Mouse (Mus musculus) limb, embryonic 10.5 days (tissue): ENCODE data around the gene Ankrd36. TPM values are rescaled to one million over a fixed set of nuclear protein-coding genes. Genes with fewer than 3 reads are reported as not detected.

ENCODE experiments used
- DNase-seq: peaks from one replicate; pipeline ENCODE4 v3.0.0-alpha.2; 2017; ENCODE audit warnings: low spot score
- H3K27ac ChIP-seq: fragments of 300-500 bp; sonication (generic); 2 replicates; pipeline ENCODE4 v1.5.1; 2016; ENCODE audit warnings: mild to moderate bottlenecking
- H3K27me3 ChIP-seq: fragments of 300-500 bp; sonication (generic); 2 replicates; pipeline ENCODE4 v1.6.1; 2016; ENCODE audit warnings: low read depth, mild to moderate bottlenecking; ENCODE audit not compliant: poor library complexity, severe bottlenecking
- H3K36me3 ChIP-seq: fragments of 300-500 bp; sonication (generic); 2 replicates; pipeline ENCODE4 v1.6.1; 2016; ENCODE audit warnings: mild to moderate bottlenecking, moderate library complexity
- H3K4me1 ChIP-seq: fragments of 300-500 bp; sonication (generic); 2 replicates; pipeline ENCODE4 v1.6.1; 2016
- H3K4me3 ChIP-seq: fragments of 300-500 bp; sonication (generic); 2 replicates; pipeline ENCODE4 v1.5.1; 2016; ENCODE audit warnings: mild to moderate bottlenecking, moderate library complexity
- H3K9me3 ChIP-seq: fragments of 300-500 bp; sonication (generic); replicated peaks from 2 replicates; pipeline ENCODE4 v1.6.1; 2016; ENCODE audit warnings: mild to moderate bottlenecking
- WGBS: fragments of 180-500 bp; shearing (Covaris S2); methylation state at CpG from one replicate; pipeline ENCODE4 v1.1.7; 2016; 5-methylcytosine and 5-hydroxymethylcytosine counted together
- polyA plus RNA-seq: library from polyadenylated mRNA; unstranded; fragments of >200 nt; fragmentation: Nextera tagmentation; extraction: Ambion mirVana; gene quantifications from 2 replicates; pipeline ENCODE4 v1.2.1, GENCODE M21; 2016

Gene Ankrd36
- polyA plus RNA-seq, 1 experiment from 2014 or later = not detected

DNA sequence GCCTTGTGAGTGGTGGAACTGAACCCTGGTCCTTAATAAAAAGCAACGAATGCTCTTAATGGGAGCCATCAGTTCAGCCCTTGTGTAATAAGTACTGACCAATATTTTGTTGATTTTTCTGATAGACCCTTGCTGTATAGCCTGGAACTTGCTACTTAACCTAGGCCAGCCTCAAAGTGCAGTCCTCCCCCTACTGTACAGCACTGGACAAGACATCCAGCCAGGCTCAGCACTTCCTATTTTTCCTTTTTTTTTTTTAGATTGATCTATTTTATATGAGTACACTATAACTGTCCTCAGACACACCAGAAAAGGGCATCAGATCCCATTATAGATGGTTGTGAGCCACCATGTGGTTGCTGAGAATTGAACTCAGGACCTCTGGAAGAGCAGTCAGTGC is 133.9 kb downstream of the Ankrd36 start:
- peaks cover 16% of the 10 kb centered on the region for H3K4me1 ChIP-seq
- no peak overlapping the region for H3K4me3 ChIP-seq
- H3K9me3 ChIP-seq = no peaks in the 10 kb centered on the region
- H3K36me3 ChIP-seq = peaks cover 31% of the 10 kb centered on the region
- no peak for DNase-seq
- WGBS = 92% methylated on average over 1 of the region's 1 CpGs
- H3K27ac ChIP-seq = no peak overlapping the region
- no peaks in the 10 kb centered on the region for H3K27me3 ChIP-seq

DNA sequence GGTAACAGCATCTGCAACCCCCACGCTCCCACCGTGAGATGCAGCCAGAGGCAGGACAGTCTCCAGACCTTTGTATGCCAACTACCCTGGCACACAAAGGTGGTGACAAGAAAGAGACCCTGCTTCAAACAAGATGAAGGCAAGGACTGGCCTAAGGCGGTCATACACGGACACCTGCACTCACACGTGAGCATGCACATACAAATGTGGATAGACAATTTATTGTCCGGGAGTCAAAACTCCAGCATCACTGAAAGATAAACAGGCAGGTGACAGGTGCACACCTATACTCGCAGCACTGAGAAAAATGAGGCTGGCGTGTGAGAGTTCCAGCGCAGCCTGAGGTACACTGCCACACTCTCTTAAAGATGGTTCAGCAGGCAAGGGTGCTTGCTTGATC is 136.5 kb downstream of the Ankrd36 start:
- DNase-seq = no peak
- Histone ChIP-seq H3K27ac (no peak overlapping the region), H3K4me1 (peaks cover 16% of the 10 kb centered on the region), H3K36me3 (peaks cover 31% of the 10 kb centered on the region), H3K27me3 (no peaks in the 10 kb centered on the region), H3K4me3 (peak overlapping the region; percentile 92), H3K9me3 (no peaks in the 10 kb centered on the region)
- 96% methylated on average over 9 of the region's 9 CpGs for WGBS

DNA sequence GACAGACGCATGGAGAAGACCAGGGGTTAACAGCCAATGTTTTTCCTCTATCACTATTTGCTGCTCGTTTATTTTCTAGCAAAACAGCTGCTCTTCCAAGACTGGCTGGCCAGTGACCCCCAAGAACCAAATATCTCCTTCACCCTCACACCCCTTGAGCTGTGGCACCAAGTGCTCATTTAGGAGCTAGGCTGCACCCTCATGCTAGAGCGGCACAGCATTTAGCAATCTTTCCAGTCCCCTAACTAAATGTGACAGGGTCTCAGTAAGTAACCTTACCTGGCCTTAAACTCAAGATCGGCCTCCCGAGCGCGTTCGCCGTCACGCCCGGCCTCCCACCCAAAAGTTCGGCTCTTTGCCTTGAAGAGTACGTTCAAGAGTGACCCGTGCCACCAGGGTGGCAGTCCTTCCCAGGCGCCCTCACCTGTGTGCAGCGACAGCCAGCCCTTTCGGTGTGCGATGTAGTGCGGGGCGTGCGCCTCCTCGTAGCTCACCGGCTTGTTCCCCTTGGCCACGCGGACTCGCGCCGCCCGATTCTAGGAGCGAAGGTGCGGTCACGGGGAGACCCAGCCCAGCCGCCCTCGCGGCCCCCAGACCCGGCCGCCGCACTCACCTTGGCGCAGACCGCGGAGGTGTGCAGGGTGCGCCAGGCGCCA is 137.5 kb downstream of the Ankrd36 start:
- no peak for DNase-seq
- peaks cover 16% of the 10 kb centered on the region for H3K4me1 ChIP-seq
- WGBS = 2% methylated on average over 43 of the region's 43 CpGs

DNA sequence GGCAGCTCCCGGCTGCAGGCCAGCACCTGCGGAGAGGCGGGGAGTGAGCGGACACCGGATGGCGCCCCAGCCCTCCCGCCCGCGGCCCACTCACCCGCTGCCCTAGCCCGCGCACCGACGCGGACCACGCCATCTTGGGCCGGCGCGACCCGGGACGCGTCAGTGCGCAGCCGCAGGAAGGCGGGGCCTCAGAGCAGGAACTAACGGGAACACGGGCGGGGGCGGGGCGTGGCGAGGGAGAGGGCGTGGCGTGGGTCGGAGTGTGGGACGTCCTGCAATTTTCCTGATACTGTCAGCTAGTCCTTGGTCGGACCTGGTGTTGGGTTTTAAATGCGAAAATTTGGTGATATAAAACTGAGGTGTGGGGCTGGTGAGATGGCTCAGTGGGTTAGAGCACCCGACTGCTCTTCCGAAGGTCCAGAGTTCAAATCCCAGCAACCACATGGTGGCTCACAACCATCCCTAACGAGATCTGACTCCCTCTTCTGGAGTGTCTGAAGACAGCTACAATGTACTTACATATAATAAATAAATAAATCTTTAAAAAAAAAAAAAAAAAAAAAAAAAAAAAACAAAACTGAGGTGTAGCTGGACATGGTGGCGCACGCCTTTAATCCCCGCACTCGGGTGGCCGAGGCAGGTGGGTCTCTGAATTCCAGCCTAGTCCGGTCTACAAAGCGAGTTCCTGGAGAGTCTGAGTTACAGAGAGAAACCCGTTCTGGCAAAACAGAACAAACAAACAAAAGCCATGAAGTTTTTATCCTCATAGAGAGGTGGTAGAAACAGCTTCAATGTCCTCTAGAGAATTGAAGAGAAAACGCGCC is 138.3 kb downstream of the Ankrd36 start:
- H3K27me3 ChIP-seq = no peaks in the 10 kb centered on the region
- H3K36me3 ChIP-seq = peaks cover 28% of the 10 kb centered on the region
- peak; percentile 99 for DNase-seq
- peaks cover 16% of the 10 kb centered on the region for H3K4me1 ChIP-seq
- H3K27ac ChIP-seq = peak overlapping the region; percentile 94
- no peaks in the 10 kb centered on the region for H3K9me3 ChIP-seq
- 18% methylated on average over 50 of the region's 50 CpGs for WGBS
- H3K4me3 ChIP-seq = peak overlapping the region; percentile 92

More for the DNA sequence above, 137.5 kb downstream of the Ankrd36 start:
- H3K9me3 ChIP-seq = no peaks in the 10 kb centered on the region
- H3K36me3 ChIP-seq = peaks cover 31% of the 10 kb centered on the region
- H3K27me3 ChIP-seq = no peaks in the 10 kb centered on the region
- H3K4me3 ChIP-seq = peak overlapping the region; percentile 92
- peak overlapping the region; percentile 94 for H3K27ac ChIP-seq

DNA sequence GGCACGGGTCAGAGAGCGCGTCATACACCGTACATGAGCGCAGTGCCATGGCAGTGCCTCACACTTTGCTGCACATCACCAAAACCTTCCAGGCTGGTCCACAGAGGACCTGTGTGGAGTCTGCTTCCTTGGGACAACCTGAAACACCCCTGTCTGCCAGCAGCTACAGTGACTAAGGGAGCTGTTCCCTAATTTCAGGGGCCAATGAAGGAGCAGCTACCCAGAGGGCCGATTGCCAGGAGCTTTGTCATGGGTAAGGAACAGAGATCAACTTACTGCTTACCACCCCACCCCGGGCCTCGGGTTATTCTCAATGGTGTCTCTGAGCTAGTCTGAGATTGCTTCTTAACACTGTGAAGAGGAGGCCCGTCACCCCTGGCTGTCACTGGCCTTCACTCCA is 145.7 kb downstream of the Ankrd36 start:
- Histone ChIP-seq H3K27ac (no peak overlapping the region), H3K4me1 (no peaks in the 10 kb centered on the region), H3K9me3 (no peaks in the 10 kb centered on the region), H3K27me3 (no peaks in the 10 kb centered on the region), H3K4me3 (no peak overlapping the region), H3K36me3 (peaks cover 41% of the 10 kb centered on the region)
- WGBS = 91% methylated on average over 9 of the region's 9 CpGs
- DNase-seq = peak; percentile 21

- WGBS = 80% methylated on average over 14 of the region's 14 CpGs
- H3K36me3 ChIP-seq = peaks cover 41% of the 10 kb centered on the region
- DNase-seq = peak; percentile 17
Measured at GRCm38 (mm10) chr11:5715630-5716105, 146.2 kb downstream of the Ankrd36 start, which contains the start of gene Mrps24. TSS of gene Mrps24 (minus strand) at chr11:5715680.

GRCm38 (mm10) chr11:5716246-5716645 is 146.8 kb downstream of the Ankrd36 start:
- DNase-seq = peak; percentile 20
- WGBS = 88% methylated on average over 11 of the region's 11 CpGs
- H3K27ac ChIP-seq = no peak overlapping the region
- H3K27me3 ChIP-seq = no peaks in the 10 kb centered on the region
- H3K4me3 ChIP-seq = no peak overlapping the region
- H3K36me3 ChIP-seq = peaks cover 41% of the 10 kb centered on the region
- no peaks in the 10 kb centered on the region for H3K9me3 ChIP-seq
- H3K4me1 ChIP-seq = no peaks in the 10 kb centered on the region

More at GRCm38 (mm10) chr11:5715630-5716105, 146.2 kb downstream of the Ankrd36 start, which contains the start of gene Mrps24:
- H3K27me3 ChIP-seq = no peaks in the 10 kb centered on the region
- H3K9me3 ChIP-seq = no peaks in the 10 kb centered on the region
- no peaks in the 10 kb centered on the region for H3K4me1 ChIP-seq
- H3K27ac ChIP-seq = no peak within 1 kb of the TSS
- no peak within 1 kb of the TSS for H3K4me3 ChIP-seq

GRCm38 (mm10) chr11:5716938-5717705 is 147.6 kb downstream of the Ankrd36 start:
- peak; percentile 25 for DNase-seq
- Histone ChIP-seq H3K36me3 (peaks cover 47% of the 10 kb centered on the region), H3K4me1 (no peaks in the 10 kb centered on the region)

DNA sequence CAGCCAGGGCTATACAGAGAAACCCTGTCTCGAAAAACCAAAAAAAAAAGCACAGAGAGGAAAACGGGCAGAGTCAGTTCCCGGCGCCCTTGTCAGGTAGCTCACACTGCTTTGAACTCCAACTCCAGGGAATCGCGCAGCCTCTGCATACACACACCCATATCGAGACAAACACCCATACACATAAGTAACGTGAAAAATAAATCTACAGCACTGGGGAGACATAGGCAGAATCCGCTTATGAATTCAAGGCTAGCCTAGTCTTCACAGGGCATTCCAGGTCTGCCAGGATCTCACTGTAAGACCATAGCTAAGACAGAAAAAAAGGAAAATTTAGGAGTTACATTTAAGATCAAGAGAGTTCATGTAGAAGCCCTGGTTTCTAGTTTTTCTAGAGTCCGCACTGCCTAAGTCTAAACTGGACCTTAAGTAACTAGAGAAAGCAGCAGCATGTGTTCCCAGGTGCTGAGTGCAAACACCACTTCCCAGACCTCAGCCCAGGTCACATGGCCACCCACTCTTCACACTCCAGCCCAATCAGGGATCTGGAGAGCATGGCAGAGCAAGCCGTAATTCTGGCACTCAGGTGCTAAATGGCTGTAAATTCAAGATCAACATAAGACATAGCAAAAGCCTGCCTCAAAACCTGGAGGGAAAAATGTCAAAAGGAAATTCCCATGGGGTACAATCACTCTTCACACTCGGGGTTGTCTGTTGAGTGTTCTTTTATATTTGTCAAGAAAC is 149.3 kb downstream of the Ankrd36 start:
- Histone ChIP-seq H3K36me3 (peaks cover 52% of the 10 kb centered on the region), H3K27ac (no peak overlapping the region), H3K4me1 (no peaks in the 10 kb centered on the region), H3K9me3 (no peaks in the 10 kb centered on the region), H3K27me3 (no peaks in the 10 kb centered on the region), H3K4me3 (no peak overlapping the region)
- DNase-seq = no peak
- WGBS = 90% methylated on average over 12 of the region's 12 CpGs

More at GRCm38 (mm10) chr11:5716938-5717705, 147.6 kb downstream of the Ankrd36 start:
- no peaks in the 10 kb centered on the region for H3K27me3 ChIP-seq
- no peak overlapping the region for H3K4me3 ChIP-seq
- H3K27ac ChIP-seq = no peak overlapping the region
- WGBS = 94% methylated on average over 34 of the region's 34 CpGs
- no peaks in the 10 kb centered on the region for H3K9me3 ChIP-seq

DNA sequence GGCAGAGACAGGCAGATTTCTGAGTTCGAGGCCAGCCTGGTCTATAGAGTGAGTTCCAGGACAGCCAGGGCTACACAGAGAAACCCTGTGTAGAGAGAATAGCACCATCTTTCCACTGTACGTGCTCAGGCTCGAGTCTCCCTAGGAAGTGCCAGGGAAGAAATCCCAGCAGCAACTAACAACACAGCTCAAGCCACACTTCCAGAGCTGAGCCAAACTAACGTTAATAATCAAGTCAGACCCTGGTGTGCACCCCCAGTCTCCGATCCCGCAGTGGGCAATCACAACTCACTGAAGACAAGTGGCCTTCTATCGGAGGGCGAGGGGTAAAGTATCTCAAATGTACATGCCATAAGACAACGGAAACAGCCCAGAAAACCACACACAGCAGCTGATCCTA is 160.1 kb downstream of the Ankrd36 start:
- Histone ChIP-seq H3K36me3 (peaks cover under 1% of the 10 kb centered on the region; the same call in 1 of the 2 replicates), H3K9me3 (no peaks in the 10 kb centered on the region), H3K4me3 (no peak overlapping the region), H3K27me3 (no peaks in the 10 kb centered on the region), H3K4me1 (peaks cover 22% of the 10 kb centered on the region), H3K27ac (no peak overlapping the region)
- WGBS = 95% methylated on average over 9 of the region's 9 CpGs
- DNase-seq = peak; percentile 23

DNA sequence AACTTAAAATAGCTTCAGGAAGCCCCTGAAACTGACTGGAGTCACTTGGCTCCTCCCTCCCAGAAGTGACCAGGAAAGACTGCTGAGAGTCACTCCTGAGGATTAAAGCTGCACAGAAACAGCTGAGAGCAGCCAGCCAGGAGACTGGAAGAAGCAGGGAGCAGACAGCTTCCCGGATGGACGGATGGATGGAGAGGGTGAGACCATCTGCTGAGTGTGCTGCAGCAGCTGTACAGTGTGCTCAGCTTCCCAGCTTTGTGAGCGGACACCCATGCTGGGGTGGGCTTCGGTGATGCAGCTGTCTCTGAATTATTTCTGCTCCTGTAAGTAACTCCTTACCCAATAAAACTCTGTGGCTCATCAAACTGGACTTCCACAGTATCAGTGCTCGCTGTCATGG is 162.9 kb downstream of the Ankrd36 start:
- no peaks in the 10 kb centered on the region for H3K27me3 ChIP-seq
- peaks cover 31% of the 10 kb centered on the region for H3K4me1 ChIP-seq
- DNase-seq = no peak
- 85% methylated on average over 5 of the region's 5 CpGs for WGBS
- no peak overlapping the region for H3K4me3 ChIP-seq
- no peaks in the 10 kb centered on the region for H3K9me3 ChIP-seq
- H3K27ac ChIP-seq = no peak overlapping the region
- H3K36me3 ChIP-seq = no peaks in the 10 kb centered on the region

DNA sequence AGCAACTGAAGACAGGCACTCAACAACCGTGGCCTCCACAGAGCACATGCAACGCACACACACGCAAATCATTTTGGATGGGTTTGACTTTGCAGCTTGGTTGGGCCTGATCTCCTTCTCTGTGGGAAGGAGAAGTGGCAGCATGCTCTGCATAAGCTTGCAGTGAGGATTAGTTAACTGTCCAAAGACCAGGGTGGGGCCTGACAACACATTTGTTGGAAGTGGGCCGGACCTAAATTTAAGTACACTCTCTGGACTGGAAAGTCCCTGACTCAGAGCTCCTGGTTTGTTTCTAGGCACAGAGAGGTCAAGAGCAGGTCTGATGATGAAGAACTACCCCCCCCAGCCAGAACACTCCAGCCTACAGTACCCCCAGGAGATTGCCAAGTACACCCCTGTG is 164.8 kb downstream of the Ankrd36 start:
- Histone ChIP-seq H3K9me3 (no peaks in the 10 kb centered on the region), H3K4me3 (no peak overlapping the region), H3K36me3 (no peaks in the 10 kb centered on the region), H3K27me3 (no peaks in the 10 kb centered on the region), H3K27ac (no peak overlapping the region), H3K4me1 (peaks cover 17% of the 10 kb centered on the region; the same call in 1 of the 2 replicates)
- DNase-seq = no peak
- WGBS = 95% methylated on average over 4 of the region's 4 CpGs
